Mouse (Mus musculus): Measurements from ENCODE around the gene Ptma. TPM values are rescaled to one million over a fixed set of nuclear protein-coding genes. Genes with fewer than 3 reads are reported as not detected.

Gene Ptma
- polyA plus RNA-seq (2021; fragmentation: Nextera tagmentation) = 388 and 389 TPM in 2 replicates
- long read RNA-seq, experiment 1, transcript Ptma-201 (5 exons, 1,216 nt) = major isoform, 296 of 317 reads
- long read RNA-seq, experiment 1, partial matches to known transcripts = 8 of 317 reads
- long read RNA-seq, experiment 1, other reads (novel, unspliced or antisense) = 13 of 317 reads
- long read RNA-seq, experiment 2, transcript Ptma-201 (5 exons, 1,216 nt) = major isoform, 269 of 386 reads
- long read RNA-seq, experiment 2, partial matches to known transcripts = 76 of 386 reads
- long read RNA-seq, experiment 2, other reads (novel, unspliced or antisense) = 41 of 386 reads

DNA sequence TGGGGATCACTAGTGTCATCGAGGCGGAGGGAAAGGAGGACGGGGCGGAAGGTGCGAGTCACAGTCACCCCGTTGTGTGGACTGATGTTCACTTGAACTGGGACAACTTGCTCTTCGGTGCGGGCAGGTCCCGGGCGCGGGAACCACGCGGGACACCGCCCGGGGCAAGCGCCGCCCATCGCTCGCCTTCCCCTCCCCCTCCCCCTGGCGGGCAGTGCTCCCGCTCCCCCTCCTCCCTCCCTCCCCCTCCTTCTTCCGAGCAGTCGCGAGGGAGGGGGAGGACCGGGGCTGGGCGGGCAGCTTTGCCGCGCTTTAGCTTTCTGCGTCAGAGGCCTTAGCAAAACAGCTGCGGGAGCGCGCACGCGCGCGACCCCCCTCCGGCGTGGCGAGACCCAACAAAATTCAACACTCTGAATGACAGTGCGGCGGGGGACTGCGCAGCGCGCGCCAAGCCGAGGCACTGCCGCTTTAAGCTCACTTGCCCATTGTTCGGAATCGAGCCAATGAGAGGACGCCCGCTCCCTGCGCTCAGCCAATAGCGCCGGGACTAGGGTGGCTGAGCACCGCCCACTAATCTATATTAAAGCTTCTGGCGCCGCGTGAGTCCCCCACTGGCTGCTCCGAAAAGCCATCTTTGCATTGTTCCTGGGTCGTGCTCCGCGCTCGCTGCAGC, at the start of gene Ptma:
TSS of gene Ptma (plus strand) at position 611 of the 673 bp plus-strand sequence.

Other genes starting within 250 kb of the Ptma start
- gene B3gnt7, start 223.9 kb upstream of the Ptma start, polyA plus RNA-seq (2021; fragmentation: Nextera tagmentation) = 0.27 and 0.79 TPM in 2 replicates
- gene Ncl, start 167.3 kb upstream of the Ptma start, polyA plus RNA-seq (2021; fragmentation: Nextera tagmentation) = 68.9 and 73.0 TPM in 2 replicates
- gene Nmur1, start 100.5 kb upstream of the Ptma start, polyA plus RNA-seq (2021; fragmentation: Nextera tagmentation) = 0.09 and 0.16 TPM in 2 replicates
- not detected in 2 replicates for gene Tex44, start 100.4 kb upstream of the Ptma start, polyA plus RNA-seq (2021; fragmentation: Nextera tagmentation)
- 72.0 and 74.9 TPM in 2 replicates for gene Pde6d, start 55.9 kb downstream of the Ptma start, polyA plus RNA-seq (2021; fragmentation: Nextera tagmentation)
- 13.8 and 20.7 TPM in 2 replicates for gene Cops7b, start 56.2 kb downstream of the Ptma start, polyA plus RNA-seq (2021; fragmentation: Nextera tagmentation)
- 9.6 and 10.2 TPM in 2 replicates for gene Nppc, start 143.8 kb downstream of the Ptma start, polyA plus RNA-seq (2021; fragmentation: Nextera tagmentation)
- gene Dis3l2, start 177.1 kb downstream of the Ptma start, polyA plus RNA-seq (2021; fragmentation: Nextera tagmentation) = 11.8 and 14.9 TPM in 2 replicates

Measured in left cerebral cortex, adult 6 months (tissue).